Mouse (Mus musculus) hindbrain, embryonic 10.5 days (tissue): Measurements from ENCODE around the gene Zfp949. TPM values are rescaled to one million over a fixed set of nuclear protein-coding genes. Genes with fewer than 3 reads are reported as not detected.
A peak's percentile ranks its signal among the peaks of the same experiment; 100 is the strongest.
"Not testable (repeated sequence)": the region's sequence is repeated elsewhere in the genome, so short reads cannot be mapped to it uniquely, and the experiment has no call there.

Experiments used
- DNase-seq: peaks from one replicate; pipeline ENCODE4 v3.0.0-alpha.2; 2017; ENCODE audit warnings: low spot score
- H3K27ac ChIP-seq: fragments of 300-500 bp; sonication (generic); 2 replicates; pipeline ENCODE4 v1.5.1; 2016; ENCODE audit warnings: mild to moderate bottlenecking, moderate library complexity
- H3K27me3 ChIP-seq: fragments of 300-500 bp; sonication (generic); 2 replicates; pipeline ENCODE4 v1.6.1; 2016; ENCODE audit warnings: mild to moderate bottlenecking; ENCODE audit not compliant: poor library complexity, insufficient read depth, severe bottlenecking
- H3K36me3 ChIP-seq: fragments of 300-500 bp; sonication (generic); 2 replicates; pipeline ENCODE4 v1.6.1; 2016; ENCODE audit warnings: mild to moderate bottlenecking, moderate library complexity
- H3K4me1 ChIP-seq: fragments of 300-500 bp; sonication (generic); replicated peaks from 2 replicates; pipeline ENCODE4 v1.6.1; 2016; ENCODE audit warnings: mild to moderate bottlenecking
- H3K4me3 ChIP-seq: fragments of 300-500 bp; sonication (generic); 2 replicates; pipeline ENCODE4 v1.5.1; 2016; ENCODE audit warnings: mild to moderate bottlenecking, moderate library complexity
- H3K9me3 ChIP-seq: fragments of 300-500 bp; sonication (generic); 2 replicates; pipeline ENCODE4 v1.6.1; 2016; ENCODE audit warnings: mild to moderate bottlenecking, moderate library complexity
- WGBS: fragments of 180-500 bp; shearing (Covaris S2); methylation state at CpG from one replicate; pipeline ENCODE4 v1.1.7; 2016; 5-methylcytosine and 5-hydroxymethylcytosine counted together
- polyA plus RNA-seq: library from polyadenylated mRNA; unstranded; fragments of >200 nt; fragmentation: Nextera tagmentation; extraction: Ambion mirVana; gene quantifications from 2 replicates; pipeline ENCODE4 v1.2.1, GENCODE M21; 2016

Gene Zfp949
- polyA plus RNA-seq, 1 experiment from 2014 or later, result 9.0 TPM

- peak overlapping the region; percentile 74 for H3K4me3 ChIP-seq
- peaks cover 24% of the 10 kb centered on the region for H3K4me1 ChIP-seq
- peak overlapping the region; percentile 85 for H3K27ac ChIP-seq
- H3K36me3 ChIP-seq, result no peaks in the 10 kb centered on the region
- no peaks in the 10 kb centered on the region for H3K27me3 ChIP-seq
- H3K9me3 ChIP-seq, result no peaks in the 10 kb centered on the region
- peak; percentile 18 for DNase-seq
- WGBS, result 40% methylated on average over 7 of the region's 7 CpGs
These were observed 550 bp upstream of the Zfp949 start for GRCm38 (mm10) chr9:88547270-88547669.

- H3K27ac ChIP-seq, result peak overlapping the region; percentile 85
- H3K4me1 ChIP-seq, result peaks cover 24% of the 10 kb centered on the region
- no peaks in the 10 kb centered on the region for H3K27me3 ChIP-seq
- no peak for DNase-seq
- WGBS, result 7% methylated on average over 8 of the region's 8 CpGs
- peaks cover 11% of the 10 kb centered on the region for H3K36me3 ChIP-seq
- no peaks in the 10 kb centered on the region for H3K9me3 ChIP-seq
- peak overlapping the region; percentile 74 for H3K4me3 ChIP-seq
These were observed 760 bp downstream of the Zfp949 start for GRCm38 (mm10) chr9:88548614-88548945.

- DNase-seq, result no peak
- Histone ChIP-seq H3K4me3 (no peak overlapping the region), H3K9me3 (no peaks in the 10 kb centered on the region), H3K27me3 (no peaks in the 10 kb centered on the region), H3K27ac (no peak overlapping the region), H3K4me1 (peaks cover 20% of the 10 kb centered on the region), H3K36me3 (peaks cover 25% of the 10 kb centered on the region)
- WGBS, result 98% methylated on average over 14 of the region's 14 CpGs
These were observed 5.3 kb downstream of the Zfp949 start for GRCm38 (mm10) chr9:88553071-88553470.

- H3K9me3 ChIP-seq, result no peaks in the 10 kb centered on the region; the same call in 1 of the 2 replicates
- no peaks in the 10 kb centered on the region for H3K27me3 ChIP-seq
- H3K27ac ChIP-seq, result no peak overlapping the region
- WGBS, result 92% methylated on average over 4 of the region's 4 CpGs
- H3K4me1 ChIP-seq, result no peaks in the 10 kb centered on the region
- DNase-seq, result no peak
- H3K4me3 ChIP-seq, result no peak overlapping the region
- H3K36me3 ChIP-seq, result peaks cover 58% of the 10 kb centered on the region
These were observed 10.3 kb downstream of the Zfp949 start for GRCm38 (mm10) chr9:88558146-88558545.

- not testable (repeated sequence) for H3K4me1 ChIP-seq, H3K4me3 ChIP-seq, H3K27me3 ChIP-seq, H3K27ac ChIP-seq, H3K9me3 ChIP-seq, DNase-seq
- 91% methylated on average over 2 of the region's 2 CpGs for WGBS
- peaks cover 63% of the 10 kb centered on the region for H3K36me3 ChIP-seq
These were observed 13.7 kb downstream of the Zfp949 start for GRCm38 (mm10) chr9:88561476-88561875.

- H3K27me3 ChIP-seq, H3K4me1 ChIP-seq, H3K4me3 ChIP-seq, DNase-seq, H3K27ac ChIP-seq: not testable (repeated sequence)
- 98% methylated on average over 3 of the region's 3 CpGs for WGBS
- H3K36me3 ChIP-seq, result peaks cover 49% of the 10 kb centered on the region
- H3K9me3 ChIP-seq, result peaks cover 37% of the 10 kb centered on the region
These were observed 22.7 kb downstream of the Zfp949 start for GRCm38 (mm10) chr9:88570471-88570870.

- not testable (repeated sequence) for H3K4me1 ChIP-seq, H3K27ac ChIP-seq, H3K4me3 ChIP-seq, DNase-seq, H3K27me3 ChIP-seq, H3K9me3 ChIP-seq, H3K36me3 ChIP-seq
- 81% methylated on average over 2 of the region's 2 CpGs for WGBS
These were observed 32.8 kb downstream of the Zfp949 start, which contains the start of gene Trim43a for GRCm38 (mm10) chr9:88580591-88580990. Trim43a (plus strand) TSS chr9:88580891.

GRCm38 (mm10) chr9:88593708-88594107 lies 45.9 kb downstream of the Zfp949 start:
- not testable (repeated sequence) for H3K27ac ChIP-seq, H3K4me3 ChIP-seq, H3K9me3 ChIP-seq, H3K4me1 ChIP-seq, H3K36me3 ChIP-seq, H3K27me3 ChIP-seq, DNase-seq
- WGBS, result 87% methylated on average over 6 of the region's 6 CpGs

- Histone ChIP-seq H3K4me3 (peak overlapping the region; percentile 48), H3K27ac (peak overlapping the region; percentile 64)
- not testable (repeated sequence) for H3K27me3 ChIP-seq, H3K4me1 ChIP-seq, H3K36me3 ChIP-seq, H3K9me3 ChIP-seq
- DNase-seq, result peak; percentile 91
- 1% methylated on average over 50 of the region's 50 CpGs for WGBS
These were observed 51.7 kb downstream of the Zfp949 start for GRCm38 (mm10) chr9:88599206-88600162.

Other genes with a start within 250 kb of the Zfp949 start
- 0.95 and 1.3 TPM in 2 replicates for gene Nt5e, start 220.8 kb upstream of the Zfp949 start, polyA plus RNA-seq
- gene Snx14, start 109.1 kb upstream of the Zfp949 start, polyA plus RNA-seq, result 17.4 and 19.9 TPM in 2 replicates
- gene Gm20537, start 91.4 kb upstream of the Zfp949 start, polyA plus RNA-seq, result 0.84 TPM in 1 of 2 replicates, not detected in the other
- gene Syncrip, start 65.4 kb upstream of the Zfp949 start, polyA plus RNA-seq, result 79.9 and 108 TPM in 2 replicates
- 0.09 and 0.13 TPM in 2 replicates for gene Trim43a, start 32.9 kb downstream of the Zfp949 start, polyA plus RNA-seq
- 29.4 and 30.5 TPM in 2 replicates for gene Mthfsl, start 172.3 kb downstream of the Zfp949 start, polyA plus RNA-seq
- 0.38 TPM in 1 of 2 replicates, not detected in the other for gene Bcl2a1d, start 183.9 kb downstream of the Zfp949 start, polyA plus RNA-seq